Mouse (Mus musculus) midbrain, embryonic 11.5 days (tissue): ENCODE results near the gene Larp1. TPM values are rescaled to one million over a fixed set of nuclear protein-coding genes. Genes with fewer than 3 reads are reported as not detected.

ENCODE experiments used
- ATAC-seq: fragments of 200-750 bp; cut with Nextera tagmentation; 2 replicates; pipeline ENCODE4 v1.8.0; 2017; ENCODE audit warnings: moderate TSS enrichment, moderate library complexity; ENCODE audit not compliant: low FRiP score
- DNase-seq: peaks from one replicate; pipeline ENCODE4 v3.0.0; 2015; ENCODE audit warnings: low spot score; ENCODE audit errors: missing footprints
- H3K27ac ChIP-seq: fragments of 300-500 bp; sonication (generic); 2 replicates; pipeline ENCODE4 v1.5.1; 2014; ENCODE audit warnings: low read depth, low read length
- H3K27me3 ChIP-seq: fragments of 300-500 bp; sonication (generic); 2 replicates; pipeline ENCODE4 v1.6.1; 2014; ENCODE audit warnings: mild to moderate bottlenecking, low read length, moderate library complexity, mixed read lengths; ENCODE audit not compliant: control insufficient read depth, insufficient read depth
- H3K36me3 ChIP-seq: fragments of 300-500 bp; sonication (generic); 2 replicates; pipeline ENCODE4 v1.6.1; 2014; ENCODE audit warnings: mild to moderate bottlenecking, low read length, moderate library complexity, mixed read lengths; ENCODE audit not compliant: control insufficient read depth, insufficient read depth
- H3K4me1 ChIP-seq: fragments of 300-500 bp; sonication (generic); 2 replicates; pipeline ENCODE4 v1.6.1; 2014; ENCODE audit warnings: low read length; ENCODE audit not compliant: control insufficient read depth, insufficient read depth
- H3K4me2 ChIP-seq: fragments of 300-500 bp; sonication (generic); 2 replicates; pipeline ENCODE4 v1.6.1; 2014; ENCODE audit warnings: mild to moderate bottlenecking, moderate library complexity
- H3K4me3 ChIP-seq: fragments of 300-500 bp; sonication (generic); 2 replicates; pipeline ENCODE4 v1.5.1; 2014; ENCODE audit warnings: low read depth, low read length
- H3K9ac ChIP-seq: fragments of 300-500 bp; sonication (generic); 2 replicates; pipeline ENCODE4 v1.6.1; 2014; ENCODE audit warnings: low read length
- H3K9me3 ChIP-seq: fragments of 300-500 bp; sonication (generic); 2 replicates; pipeline ENCODE4 v1.6.1; 2016; ENCODE audit warnings: low read length; ENCODE audit not compliant: control insufficient read depth
- WGBS: fragments of 180-500 bp; shearing (Covaris S2); extraction: QIAGEN DNeasy Blood & Tissue Kit; methylation state at CpG from one replicate; pipeline ENCODE4 v1.1.7; 2014; 5-methylcytosine and 5-hydroxymethylcytosine counted together
- polyA plus RNA-seq: library from polyadenylated mRNA; unstranded; fragments of >200 nt; fragmentation: Nextera tagmentation; extraction: Ambion mirVana; gene quantifications from 2 replicates; pipeline ENCODE4 v1.2.1, GENCODE M21; 2014

Larp1 gene
- 13.9 and 14.0 TPM in 2 replicates for polyA plus RNA-seq

GRCm38 (mm10) chr11:58009051-58009515 lies at the start of gene Larp1:
Larp1 (plus strand) TSS chr11:58009064.
- no peaks in the 10 kb centered on the region for H3K36me3 ChIP-seq
- ATAC-seq (no peak; the same call in 1 of the 2 replicates), DNase-seq (peak; percentile 91)
- WGBS = under 1% methylated on average over 71 of the region's 84 CpGs
- H3K27me3 ChIP-seq = no peaks in the 10 kb centered on the region
- H3K4me2 ChIP-seq = peak within 1 kb of the TSS; percentile 83
- peaks cover 16% of the 10 kb centered on the region for H3K4me1 ChIP-seq
- peak within 1 kb of the TSS; percentile 92 for H3K9ac ChIP-seq
- H3K9me3 ChIP-seq = no peaks in the 10 kb centered on the region
- peak within 1 kb of the TSS; percentile 72 for H3K27ac ChIP-seq
- H3K4me3 ChIP-seq = peak within 1 kb of the TSS; percentile 97

GRCm38 (mm10) chr11:57959924-57960323 lies 48.9 kb upstream of the Larp1 start:
- Histone ChIP-seq H3K27me3 (no peaks in the 10 kb centered on the region), H3K4me1 (peaks cover 4% of the 10 kb centered on the region), H3K36me3 (no peaks in the 10 kb centered on the region), H3K9me3 (no peaks in the 10 kb centered on the region), H3K27ac (no peak overlapping the region), H3K4me2 (no peak overlapping the region), H3K4me3 (no peak overlapping the region), H3K9ac (no peak overlapping the region)
- ATAC-seq = no peak
- WGBS = 91% methylated on average over 2 of the region's 2 CpGs
- DNase-seq = no peak

GRCm38 (mm10) chr11:57962382-57963285 lies 46.2 kb upstream of the Larp1 start:
- DNase-seq = peak; percentile 99
- H3K36me3 ChIP-seq = no peaks in the 10 kb centered on the region
- peak overlapping the region; percentile 50 for H3K4me3 ChIP-seq
- H3K27ac ChIP-seq = peak overlapping the region; percentile 52
- H3K4me1 ChIP-seq = peaks cover 4% of the 10 kb centered on the region
- peak; percentile 96 for ATAC-seq
- peak overlapping the region; percentile 88 for H3K4me2 ChIP-seq
- H3K9me3 ChIP-seq = no peaks in the 10 kb centered on the region
- no peaks in the 10 kb centered on the region for H3K27me3 ChIP-seq
- under 1% methylated on average over 40 of the region's 40 CpGs for WGBS
- H3K9ac ChIP-seq = peak overlapping the region; percentile 89

GRCm38 (mm10) chr11:57963291-57963870 lies 45.5 kb upstream of the Larp1 start:
- no peaks in the 10 kb centered on the region for H3K27me3 ChIP-seq
- H3K4me1 ChIP-seq = peaks cover 4% of the 10 kb centered on the region
- H3K36me3 ChIP-seq = no peaks in the 10 kb centered on the region
- H3K9me3 ChIP-seq = no peaks in the 10 kb centered on the region
- H3K4me2 ChIP-seq = peak overlapping the region; percentile 88
- H3K27ac ChIP-seq = no peak overlapping the region
- no peak for ATAC-seq
- DNase-seq = peak; percentile 92
- 44% methylated on average over 9 of the region's 9 CpGs for WGBS
- peak overlapping the region; percentile 89 for H3K9ac ChIP-seq
- H3K4me3 ChIP-seq = peak overlapping the region; percentile 50; the same call in 1 of the 2 replicates

- H3K36me3 ChIP-seq = no peaks in the 10 kb centered on the region
- 78% methylated on average over 7 of the region's 7 CpGs for WGBS
- no peak overlapping the region for H3K4me2 ChIP-seq
- DNase-seq = peak; percentile 82
- peaks cover 4% of the 10 kb centered on the region for H3K4me1 ChIP-seq
- H3K27me3 ChIP-seq = no peaks in the 10 kb centered on the region
- ATAC-seq = no peak
- no peaks in the 10 kb centered on the region for H3K9me3 ChIP-seq
- no peak overlapping the region for H3K9ac ChIP-seq
- H3K4me3 ChIP-seq = no peak overlapping the region
- H3K27ac ChIP-seq = no peak overlapping the region
Observed at GRCm38 (mm10) chr11:57966630-57967029, 42.2 kb upstream of the Larp1 start.

- Histone ChIP-seq H3K9me3 (no peaks in the 10 kb centered on the region), H3K36me3 (no peaks in the 10 kb centered on the region), H3K27ac (no peak overlapping the region), H3K4me1 (peaks cover under 1% of the 10 kb centered on the region), H3K9ac (no peak overlapping the region), H3K4me2 (no peak overlapping the region), H3K4me3 (no peak overlapping the region), H3K27me3 (no peaks in the 10 kb centered on the region)
- WGBS = 97% methylated on average over 5 of the region's 5 CpGs
- DNase-seq (peak; percentile 10), ATAC-seq (no peak)
Observed at GRCm38 (mm10) chr11:57968301-57968700, 40.6 kb upstream of the Larp1 start.

GRCm38 (mm10) chr11:57970541-57970940 lies 38.3 kb upstream of the Larp1 start:
- WGBS = 34% methylated on average over 5 of the region's 5 CpGs
- no peaks in the 10 kb centered on the region for H3K9me3 ChIP-seq
- no peak overlapping the region for H3K9ac ChIP-seq
- H3K27me3 ChIP-seq = no peaks in the 10 kb centered on the region
- H3K4me3 ChIP-seq = no peak overlapping the region
- H3K4me1 ChIP-seq = no peaks in the 10 kb centered on the region
- H3K36me3 ChIP-seq = no peaks in the 10 kb centered on the region
- H3K27ac ChIP-seq = no peak overlapping the region
- ATAC-seq (no peak), DNase-seq (no peak)
- no peak overlapping the region for H3K4me2 ChIP-seq

- ATAC-seq (no peak), DNase-seq (peak; percentile 57)
- H3K9me3 ChIP-seq = no peaks in the 10 kb centered on the region
- no peaks in the 10 kb centered on the region for H3K27me3 ChIP-seq
- 74% methylated on average over 13 of the region's 13 CpGs for WGBS
- no peak overlapping the region for H3K4me2 ChIP-seq
- no peak overlapping the region for H3K4me3 ChIP-seq
- H3K4me1 ChIP-seq = no peaks in the 10 kb centered on the region
- H3K36me3 ChIP-seq = no peaks in the 10 kb centered on the region
- H3K9ac ChIP-seq = no peak overlapping the region
- no peak overlapping the region for H3K27ac ChIP-seq
Observed at GRCm38 (mm10) chr11:57973001-57973912, 35.6 kb upstream of the Larp1 start.
